Mouse (Mus musculus) lung, embryonic 16.5 days (tissue): ENCODE measurements around the gene Tigd4. TPM values are rescaled to one million over a fixed set of nuclear protein-coding genes. Genes with fewer than 3 reads are reported as not detected.

Source experiments
- ATAC-seq: fragments of 200-750 bp; cut with Nextera tagmentation; 2 replicates; pipeline ENCODE4 v1.8.0; 2017; ENCODE audit warnings: low read depth, mild to moderate bottlenecking, moderate library complexity
- H3K27ac ChIP-seq: fragments of 300-500 bp; sonication (generic); 2 replicates; pipeline ENCODE4 v1.5.1; 2014; ENCODE audit warnings: mild to moderate bottlenecking, control low read depth, low read length
- H3K27me3 ChIP-seq: fragments of 300-500 bp; sonication (generic); 2 replicates; pipeline ENCODE4 v1.6.1; 2014; ENCODE audit warnings: low read depth, low read length, mixed read lengths; ENCODE audit not compliant: control insufficient read depth, insufficient read depth
- H3K36me3 ChIP-seq: fragments of 300-500 bp; sonication (generic); 2 replicates; pipeline ENCODE4 v1.6.1; 2014; ENCODE audit warnings: low read length; ENCODE audit not compliant: control insufficient read depth, insufficient read depth
- H3K4me1 ChIP-seq: fragments of 300-500 bp; sonication (generic); replicated peaks from 2 replicates; pipeline ENCODE4 v1.6.1; 2014; ENCODE audit warnings: low read length, mixed read lengths; ENCODE audit not compliant: control insufficient read depth, insufficient read depth
- H3K4me2 ChIP-seq: fragments of 300-500 bp; sonication (generic); 2 replicates; pipeline ENCODE4 v1.6.1; 2014; ENCODE audit warnings: low read depth, low read length, control low read depth
- H3K4me3 ChIP-seq: fragments of 300-500 bp; sonication (generic); 2 replicates; pipeline ENCODE4 v1.5.1; 2014; ENCODE audit warnings: mild to moderate bottlenecking, low read length, control low read depth
- H3K9ac ChIP-seq: fragments of 300-500 bp; sonication (generic); 2 replicates; pipeline ENCODE4 v1.6.1; 2014; ENCODE audit warnings: low read length, control low read depth
- H3K9me3 ChIP-seq: fragments of 300-500 bp; sonication (generic); 2 replicates; pipeline ENCODE4 v1.6.1; 2016; ENCODE audit warnings: low read length; ENCODE audit not compliant: control insufficient read depth
- WGBS: fragments of 180-500 bp; shearing (Covaris S2); extraction: QIAGEN DNeasy Blood & Tissue Kit; methylation state at CpG from one replicate; pipeline ENCODE4 v1.1.7; 2014; 5-methylcytosine and 5-hydroxymethylcytosine counted together
- polyA plus RNA-seq: library from polyadenylated mRNA; unstranded; fragments of >200 nt; fragmentation: Nextera tagmentation; extraction: Ambion mirVana; gene quantifications from 2 replicates; pipeline ENCODE4 v1.2.1, GENCODE M21; 2015

Gene Tigd4
- polyA plus RNA-seq, 1 experiment from 2014 or later = 0.28 TPM

DNA sequence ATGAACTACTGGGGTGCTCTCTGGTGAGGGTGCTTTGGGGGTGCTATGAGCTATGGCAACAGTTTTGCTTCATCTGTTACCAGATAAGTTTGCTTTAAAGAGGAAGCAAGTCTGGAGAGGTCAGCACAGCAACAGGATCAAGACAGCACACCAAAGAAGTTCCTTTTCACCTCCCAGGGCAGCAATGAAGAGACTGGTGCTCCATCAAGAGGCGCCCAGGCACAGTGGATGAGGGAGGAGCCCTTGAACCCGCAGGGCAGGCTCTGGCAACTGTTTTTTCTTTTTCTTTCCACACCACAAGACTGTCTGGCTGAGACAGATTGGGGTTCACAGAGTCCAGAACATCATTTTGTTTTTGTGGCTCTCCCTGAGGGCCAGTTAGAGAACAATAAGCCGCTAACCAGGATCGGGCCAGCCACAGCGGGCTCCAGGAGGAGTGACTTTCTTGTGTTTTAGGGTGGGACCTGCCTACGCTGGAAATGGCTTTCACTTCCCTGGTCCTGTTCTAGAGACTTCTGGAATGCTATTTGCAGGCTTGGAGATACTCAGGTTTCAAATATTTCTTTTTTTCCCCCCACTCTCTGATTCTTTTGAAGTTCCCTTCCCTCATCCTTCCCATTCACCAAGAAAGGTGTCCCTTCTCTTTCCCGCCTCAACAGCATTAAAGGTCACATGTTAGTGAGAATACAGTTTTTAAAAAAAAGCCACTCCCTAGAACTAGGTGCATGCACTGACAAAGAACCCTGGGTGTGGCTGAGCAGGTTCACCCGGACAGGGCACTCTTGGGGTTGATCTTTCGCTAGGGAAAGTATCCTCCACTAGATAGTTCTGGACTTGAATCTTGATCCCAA, 52.0 kb downstream of the Tigd4 start:
- H3K4me2 ChIP-seq = no peak overlapping the region
- ATAC-seq = no peak
- no peaks in the 10 kb centered on the region for H3K9me3 ChIP-seq
- WGBS = 68% methylated on average over 9 of the region's 9 CpGs
- H3K4me3 ChIP-seq = no peak overlapping the region
- no peaks in the 10 kb centered on the region for H3K36me3 ChIP-seq
- no peaks in the 10 kb centered on the region for H3K27me3 ChIP-seq
- no peaks in the 10 kb centered on the region for H3K4me1 ChIP-seq
- H3K27ac ChIP-seq = no peak overlapping the region
- no peak overlapping the region for H3K9ac ChIP-seq

- no peak overlapping the region for H3K9ac ChIP-seq
- H3K27ac ChIP-seq = no peak overlapping the region
- WGBS = 93% methylated on average over 3 of the region's 3 CpGs
- ATAC-seq = no peak
- H3K4me1 ChIP-seq = no peaks in the 10 kb centered on the region
- no peak overlapping the region for H3K4me3 ChIP-seq
- H3K27me3 ChIP-seq = no peaks in the 10 kb centered on the region
- no peaks in the 10 kb centered on the region for H3K36me3 ChIP-seq
- H3K9me3 ChIP-seq = no peaks in the 10 kb centered on the region
- H3K4me2 ChIP-seq = no peak overlapping the region
These were observed 52.6 kb downstream of the Tigd4 start for GRCm38 (mm10) chr3:84646007-84646290.

DNA sequence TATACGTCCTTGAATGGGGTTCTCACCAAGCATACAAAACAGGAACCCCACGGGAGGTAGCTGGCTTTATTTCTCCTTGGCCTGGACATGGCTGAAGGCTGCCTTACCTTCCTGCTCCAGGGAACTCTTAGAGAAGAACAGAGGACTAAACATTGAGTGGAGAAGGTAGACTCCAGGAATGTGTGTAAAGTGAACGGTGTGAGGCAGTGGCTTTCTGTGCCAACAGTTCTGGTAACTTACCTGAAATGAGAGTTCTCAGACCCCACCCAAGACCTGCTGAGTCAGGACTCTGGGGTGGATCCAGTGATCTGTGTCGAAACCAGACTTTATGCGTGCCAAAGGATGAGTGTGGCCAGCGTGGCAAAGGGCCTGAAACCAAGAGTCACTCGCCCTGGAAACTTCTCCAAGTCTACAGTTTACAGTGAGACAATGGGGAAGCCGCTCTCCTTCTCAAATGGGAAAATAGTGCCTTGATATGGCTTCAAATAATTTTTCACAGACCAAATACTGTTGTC, 53.0 kb downstream of the Tigd4 start:
- H3K9ac ChIP-seq = no peak overlapping the region
- 72% methylated on average over 8 of the region's 8 CpGs for WGBS
- H3K4me2 ChIP-seq = no peak overlapping the region
- no peaks in the 10 kb centered on the region for H3K4me1 ChIP-seq
- H3K27ac ChIP-seq = no peak overlapping the region
- no peaks in the 10 kb centered on the region for H3K27me3 ChIP-seq
- no peak for ATAC-seq
- H3K4me3 ChIP-seq = no peak overlapping the region
- H3K9me3 ChIP-seq = no peaks in the 10 kb centered on the region
- H3K36me3 ChIP-seq = no peaks in the 10 kb centered on the region

Other genes with a start within 250 kb of the Tigd4 start
- gene Fhdc1, start 113.1 kb upstream of the Tigd4 start, polyA plus RNA-seq = 14.5 and 15.5 TPM in 2 replicates
- gene Arfip1, start 10.9 kb upstream of the Tigd4 start, polyA plus RNA-seq = 65.4 and 65.6 TPM in 2 replicates
- gene Tmem154, start 72.6 kb downstream of the Tigd4 start, polyA plus RNA-seq = 3.4 and 4.1 TPM in 2 replicates
- 7.7 and 8.1 TPM in 2 replicates for gene Fbxw7, start 221.7 kb downstream of the Tigd4 start, polyA plus RNA-seq